Mouse (Mus musculus) MEL (cell line): ENCODE measurements around the gene Kcns1.

Experiments
- CTCF ChIP-seq, 3 experiments: IDR thresholded peaks in 2 of 3; conservative IDR thresholded peaks in 1 of 3; 2 replicates each; pipeline ENCODE4 v1.5.1; 2011 to 2012; ENCODE audit warnings: low read length in 3 of 3, low read depth in 2 of 3, mild to moderate bottlenecking in 2 of 3, improper control_type of control experiment in 1 of 3, inconsistent platforms in 1 of 3, mixed read lengths in 1 of 3, moderate library complexity in 1 of 3; ENCODE audit not compliant: control insufficient read depth in 1 of 3, insufficient read depth in 1 of 3, poor library complexity in 1 of 3, severe bottlenecking in 1 of 3
- POLR2A ChIP-seq, 2 experiments: IDR thresholded peaks; 2 replicates each; pipeline ENCODE4 v1.6.1; 2011 to 2012; ENCODE audit warnings: low read length in 2 of 2, mild to moderate bottlenecking in 2 of 2, control low read depth in 1 of 2, improper control_type of control experiment in 1 of 2, low read depth in 1 of 2, moderate library complexity in 1 of 2; ENCODE audit not compliant: control insufficient read depth in 1 of 2, insufficient read depth in 1 of 2, poor library complexity in 1 of 2
- SIN3A ChIP-seq: IDR thresholded peaks from 2 replicates; pipeline ENCODE4 v1.6.1; 2012; ENCODE audit warnings: low read length, improper control_type of control experiment, inconsistent platforms

- TF ChIP-seq POLR2A (IDR thresholded peaks at IDR 0.05; ENCODE audit: control insufficient read depth in 1 of 2, insufficient read depth in 1 of 2, low read depth in 1 of 2, low read length in 2 of 2, poor library complexity in 1 of 2): no peak
- TF ChIP-seq CTCF (IDR thresholded peaks at IDR 0.05 in 2 of 3, conservative IDR thresholded peaks at IDR 0.05 in 1 of 3; ENCODE audit: control insufficient read depth in 1 of 3, insufficient read depth in 1 of 3, low read depth in 2 of 3, low read length in 3 of 3, poor library complexity in 1 of 3, severe bottlenecking in 1 of 3): no peak
- no peak for TF ChIP-seq SIN3A
These were observed 3.0 kb downstream of the Kcns1 start for GRCm38 (mm10) chr2:164167752-164168570.
